Mouse (Mus musculus) spleen, postnatal 4 days (tissue): ENCODE results near the gene Maml1.
A peak's percentile ranks its signal among the peaks of the same experiment; 100 is the strongest.

Experiments used
- DNase-seq, 2 experiments: peaks; one replicate each; pipeline ENCODE4 v3.0.0; 2022; ENCODE audit warnings: low spot score in 2 of 2

Maml1 gene

DNA sequence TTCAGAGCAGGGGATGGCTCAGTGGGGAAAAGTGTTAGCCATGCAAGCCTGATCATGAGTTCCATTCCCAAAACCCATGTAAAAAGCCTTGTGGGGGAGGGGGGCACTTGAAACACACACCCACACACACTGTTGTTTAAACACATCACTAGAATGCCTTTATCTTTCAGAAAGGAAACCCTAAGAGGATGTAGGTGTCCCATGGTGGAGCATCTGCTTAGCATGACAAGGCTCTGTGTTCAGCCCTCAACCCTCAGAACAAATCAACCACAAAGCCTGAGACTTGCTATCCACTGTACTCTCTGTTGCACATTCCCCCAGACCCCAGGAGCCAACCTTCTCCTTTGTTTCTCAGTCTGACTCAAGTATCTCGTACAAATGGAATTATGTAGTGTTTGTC is 12.1 kb downstream of the Maml1 start:
- no peak for DNase-seq

DNA sequence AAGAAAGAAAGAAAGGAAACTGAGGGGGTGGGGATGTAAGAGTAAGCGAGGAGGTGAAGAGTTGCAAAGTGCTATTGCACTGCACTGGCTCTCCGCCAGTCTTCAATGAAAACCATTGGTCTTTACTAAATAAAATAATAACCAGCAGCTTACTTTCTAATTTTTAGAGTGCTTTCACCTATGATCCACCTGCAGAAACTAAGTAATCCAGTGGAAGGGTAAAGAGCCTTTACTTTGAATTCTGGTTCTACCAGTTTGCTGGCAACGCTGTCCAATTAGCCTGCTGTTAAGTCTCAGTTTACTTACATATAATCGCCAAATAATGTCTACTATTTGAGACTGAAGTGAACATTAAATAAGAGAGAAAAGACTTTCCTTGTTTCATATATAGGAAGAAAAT is 13.1 kb downstream of the Maml1 start:
- DNase-seq, result no peak

DNA sequence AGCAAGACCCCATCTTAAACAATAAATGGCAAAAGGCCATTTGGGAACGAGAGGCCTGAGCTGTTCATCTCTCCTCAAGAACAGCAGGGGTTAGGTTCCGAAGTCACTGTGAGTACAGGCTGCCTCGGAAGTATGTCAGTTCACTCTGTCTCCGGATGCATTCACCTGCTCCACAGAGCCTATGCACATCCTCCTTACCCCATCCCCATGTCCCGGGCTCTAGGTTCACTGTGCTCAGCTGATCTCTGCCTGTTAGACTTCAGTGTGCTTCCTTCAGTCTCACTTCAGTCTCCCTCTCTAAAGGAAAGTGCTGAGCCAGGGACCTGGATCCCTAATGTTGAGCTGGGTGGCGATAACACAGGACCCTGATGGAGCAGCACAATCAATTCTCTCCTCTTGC is 14.4 kb downstream of the Maml1 start:
- DNase-seq, result no peak

DNA sequence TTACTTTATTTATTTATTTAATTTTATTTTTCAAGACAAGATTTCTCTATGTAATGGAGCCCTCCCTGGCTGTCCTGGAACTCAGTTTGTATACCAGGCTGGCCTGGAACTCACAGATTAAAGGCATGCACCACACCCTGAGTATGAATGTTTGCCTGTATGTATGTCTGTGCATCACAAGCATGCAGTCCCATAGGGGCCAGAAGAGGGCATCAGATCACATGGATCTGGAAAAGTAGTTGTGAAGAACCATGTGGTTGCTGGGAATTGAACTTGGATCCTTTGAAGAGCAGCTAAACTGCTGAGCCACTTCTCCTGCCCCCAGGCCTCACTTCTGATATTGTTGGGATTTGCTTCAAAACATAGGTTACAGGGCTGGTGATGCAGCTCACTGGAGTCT is 15.1 kb downstream of the Maml1 start:
- no peak for DNase-seq

DNA sequence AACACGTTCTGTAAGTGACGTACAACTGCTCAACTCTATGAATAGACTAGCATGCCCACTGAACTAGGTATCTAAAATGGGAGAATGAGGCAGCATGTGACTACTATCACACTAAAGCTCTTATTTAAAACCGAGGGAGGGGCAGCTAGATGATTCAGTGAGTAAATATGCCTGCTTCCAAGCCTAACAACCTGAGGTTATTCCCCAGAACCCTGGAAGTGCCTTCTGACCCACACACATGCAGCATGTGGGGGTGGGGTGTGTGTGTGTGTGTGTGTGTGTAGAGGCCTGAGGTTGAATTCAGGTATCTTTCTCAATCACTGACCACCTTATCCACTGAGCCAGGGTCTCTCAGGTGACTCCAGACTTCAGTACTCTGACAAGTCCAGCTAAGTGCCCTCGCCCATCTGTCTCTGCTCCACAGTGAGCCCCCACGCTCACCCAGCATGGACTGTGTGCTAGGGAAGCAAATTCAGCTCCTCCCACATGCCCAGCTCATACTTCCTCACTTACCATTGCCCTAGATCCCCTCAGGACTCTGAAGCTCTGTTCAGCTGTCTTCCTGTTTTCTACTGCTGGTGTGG is 16.5 kb downstream of the Maml1 start:
- no peak for DNase-seq

DNA sequence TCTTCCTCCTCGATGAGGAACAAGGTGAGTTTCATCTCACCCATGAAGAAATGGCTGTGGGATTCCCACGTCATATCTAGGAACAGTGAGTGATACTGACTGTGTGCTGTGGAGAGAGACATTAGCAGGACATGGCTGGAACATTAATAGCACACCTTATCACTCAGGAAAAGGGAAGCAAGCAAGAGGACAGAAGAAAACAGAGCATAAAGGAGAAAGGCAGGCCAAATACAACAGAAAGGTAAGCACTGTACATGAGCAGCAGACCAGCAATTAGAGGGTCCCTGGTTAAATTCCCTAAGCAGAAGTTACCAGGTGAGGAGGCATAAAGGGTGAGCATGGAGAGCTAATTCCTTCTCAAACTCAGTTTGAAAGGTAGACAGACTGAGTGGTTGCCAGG is 17.0 kb downstream of the Maml1 start:
- no peak for DNase-seq

DNA sequence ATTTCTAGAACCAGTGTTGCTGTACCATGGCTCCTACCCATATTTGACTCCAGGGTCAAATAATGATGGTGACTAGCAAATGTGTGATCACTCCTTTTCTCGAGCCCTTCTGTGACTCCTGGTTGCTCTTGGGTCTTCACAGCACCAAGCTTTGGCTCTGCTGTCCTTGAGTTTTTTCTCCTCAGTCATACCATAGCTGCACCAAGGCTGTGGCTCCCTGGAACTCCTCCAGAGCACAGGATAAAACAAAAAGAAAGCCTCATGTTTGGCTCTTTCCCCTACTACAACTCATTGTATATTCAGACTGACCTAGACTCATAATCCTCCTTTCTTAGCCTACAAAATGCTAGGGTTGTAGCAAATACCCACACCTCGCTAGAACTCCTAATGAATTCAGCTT is 19.3 kb downstream of the Maml1 start:
- DNase-seq, result no peak

DNA sequence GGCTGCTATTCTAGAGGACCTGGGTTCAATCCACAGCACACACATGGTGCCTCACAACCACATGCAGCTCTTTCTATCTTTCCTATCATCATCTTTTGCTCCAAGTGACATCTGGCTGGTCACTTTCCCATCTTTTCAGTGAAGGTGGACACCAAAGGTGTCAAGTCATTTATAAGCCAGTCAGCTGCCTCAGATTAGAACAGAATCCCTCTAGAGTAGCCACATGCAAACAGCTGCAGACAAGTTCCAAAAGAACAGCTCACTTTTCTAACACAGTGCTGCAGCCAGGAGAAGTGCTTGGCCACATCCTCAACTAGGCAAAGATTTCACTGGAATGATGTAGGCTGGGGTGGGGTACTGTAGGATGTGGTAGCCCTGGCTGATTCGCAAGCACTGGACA is 22.2 kb downstream of the Maml1 start:
- DNase-seq, result no peak

DNA sequence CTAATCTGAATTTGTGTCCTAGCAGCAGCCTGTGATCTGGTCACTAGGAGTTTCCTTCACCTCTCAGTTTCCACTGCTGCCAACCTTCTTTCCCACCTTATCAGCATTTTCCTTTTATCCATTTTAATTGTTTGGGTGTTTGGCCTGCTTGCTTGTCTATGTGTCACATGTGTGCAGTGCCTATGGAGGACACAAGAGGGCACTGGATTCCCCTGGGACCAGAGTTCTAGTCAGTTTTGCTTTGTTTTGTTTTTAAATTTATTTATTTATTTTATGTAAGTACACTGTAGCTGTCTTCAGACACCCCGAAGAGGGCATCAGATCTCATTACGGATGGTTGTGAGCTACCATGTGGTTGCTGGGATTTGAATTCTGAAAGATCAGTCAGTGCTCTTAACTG is 22.9 kb downstream of the Maml1 start:
- peak in 1 of 2 experiments; percentile 31 for DNase-seq

DNA sequence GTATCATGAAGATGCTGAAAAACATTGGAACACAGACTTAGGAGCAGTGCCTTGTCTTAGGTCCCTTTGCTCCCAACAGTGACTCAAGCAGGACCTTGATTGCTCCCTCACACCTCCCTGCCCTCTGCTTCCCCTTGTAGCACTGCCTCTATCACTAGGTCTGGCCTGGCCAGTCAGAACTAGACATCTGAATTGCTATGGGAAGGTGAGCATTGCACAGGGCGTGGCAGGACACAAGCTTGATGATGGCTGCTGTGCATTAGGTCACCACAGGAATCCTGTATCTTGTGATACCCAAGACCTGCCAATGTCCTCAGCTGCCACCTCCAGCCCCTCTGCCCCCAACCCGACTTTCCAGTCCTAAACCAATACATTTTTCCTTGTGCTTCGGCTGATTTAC is 25.1 kb downstream of the Maml1 start:
- no peak for DNase-seq

DNA sequence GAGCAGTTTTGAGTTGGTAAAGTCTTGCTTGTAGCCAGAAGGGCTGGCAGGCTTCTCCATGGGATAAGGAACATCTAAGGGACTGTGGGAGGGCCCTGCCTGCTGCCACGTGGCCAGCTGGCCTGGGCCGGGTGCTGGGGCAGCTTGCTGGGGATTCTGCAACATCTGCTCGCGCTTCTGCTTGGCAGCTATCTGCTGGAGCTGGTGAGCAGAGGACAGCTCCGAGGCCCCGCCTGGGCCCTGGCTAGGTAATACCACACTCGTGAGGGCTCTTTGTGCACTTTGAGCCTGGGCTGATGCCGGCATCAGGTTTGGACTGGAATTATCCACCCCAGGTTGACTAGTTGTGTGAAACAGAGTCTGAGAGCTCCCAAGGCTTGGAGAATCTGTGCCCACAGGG is 26.2 kb downstream of the Maml1 start:
- DNase-seq, result no peak

DNA sequence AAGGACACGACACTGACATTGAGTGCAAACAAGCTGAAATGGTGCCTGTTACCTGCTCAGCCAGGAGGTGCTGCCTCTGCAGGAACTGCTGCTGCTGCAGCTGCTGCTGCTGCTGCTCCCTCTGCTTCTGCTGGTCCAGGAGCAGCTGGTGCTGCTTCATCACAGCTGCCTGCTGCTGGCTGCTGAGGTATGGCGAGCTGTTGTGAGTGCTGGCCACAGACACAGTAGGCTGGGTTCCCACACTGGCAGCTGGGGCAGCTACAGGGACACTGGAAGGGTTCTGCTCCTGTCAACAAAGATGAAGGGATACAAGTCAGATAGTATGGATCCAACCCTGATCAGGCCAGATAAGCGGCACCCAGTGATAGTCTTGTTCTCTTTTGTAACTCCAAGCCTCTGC is 28.9 kb downstream of the Maml1 start:
- no peak for DNase-seq

DNA sequence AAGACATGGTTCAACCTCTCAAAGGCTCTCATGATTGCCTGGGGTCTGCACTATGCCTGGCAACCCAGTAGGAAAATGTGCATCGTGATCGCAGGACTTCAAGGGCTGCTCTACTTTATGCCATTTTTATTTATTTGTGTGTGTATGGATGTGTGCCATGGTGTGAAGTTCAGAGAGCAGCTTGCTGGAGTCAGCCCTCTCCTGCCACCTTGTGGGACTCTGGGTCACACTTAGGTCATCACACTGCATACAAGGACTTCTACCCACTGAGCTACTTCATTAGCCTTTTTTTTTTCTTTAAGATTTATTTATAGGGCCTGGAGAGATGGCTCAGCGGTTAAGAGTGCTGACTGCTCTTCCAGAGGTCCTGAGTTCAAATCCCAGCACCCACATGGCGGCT is 30.1 kb downstream of the Maml1 start:
- no peak for DNase-seq

DNA sequence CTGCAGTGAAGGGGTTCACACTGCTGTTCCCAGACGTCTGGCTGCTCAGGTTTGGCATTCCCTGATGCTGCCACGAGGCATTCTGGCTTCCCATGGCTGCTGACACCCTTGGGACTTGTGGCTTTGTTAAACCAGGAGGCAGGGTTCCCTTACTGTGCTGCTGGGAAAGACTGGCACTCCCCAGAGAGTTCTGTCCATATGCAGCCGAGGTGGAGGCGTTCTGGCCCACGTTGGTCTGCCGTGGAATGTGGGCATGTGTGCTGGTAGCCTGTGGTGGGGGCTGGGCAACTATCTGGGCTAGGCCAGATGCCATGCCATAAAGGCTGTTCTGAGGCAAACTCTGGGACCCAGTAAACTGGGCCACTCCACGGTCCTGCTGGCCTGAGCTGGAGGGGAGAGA is 33.8 kb downstream of the Maml1 start:
- DNase-seq, result no peak

DNA sequence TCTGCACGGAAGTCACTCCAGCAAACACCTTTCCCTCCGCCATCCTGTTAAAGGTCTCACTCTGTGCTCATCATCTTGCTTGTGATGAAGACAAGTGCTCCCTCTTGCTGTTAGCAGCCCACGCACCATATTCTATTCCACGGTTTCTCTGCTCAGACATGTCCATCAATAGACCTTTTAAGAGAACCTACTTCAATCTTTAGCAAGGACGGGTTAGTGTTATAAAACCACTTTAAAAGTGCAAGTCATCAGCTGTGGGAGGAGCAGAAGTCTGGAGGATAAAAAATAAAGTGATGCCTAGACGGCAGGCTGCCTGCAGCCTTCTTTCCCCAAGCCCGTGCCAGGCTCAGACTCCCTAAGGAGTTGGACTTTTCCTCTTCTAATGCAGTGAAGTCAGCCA is 35.5 kb downstream of the Maml1 start:
- DNase-seq, result no peak

DNA sequence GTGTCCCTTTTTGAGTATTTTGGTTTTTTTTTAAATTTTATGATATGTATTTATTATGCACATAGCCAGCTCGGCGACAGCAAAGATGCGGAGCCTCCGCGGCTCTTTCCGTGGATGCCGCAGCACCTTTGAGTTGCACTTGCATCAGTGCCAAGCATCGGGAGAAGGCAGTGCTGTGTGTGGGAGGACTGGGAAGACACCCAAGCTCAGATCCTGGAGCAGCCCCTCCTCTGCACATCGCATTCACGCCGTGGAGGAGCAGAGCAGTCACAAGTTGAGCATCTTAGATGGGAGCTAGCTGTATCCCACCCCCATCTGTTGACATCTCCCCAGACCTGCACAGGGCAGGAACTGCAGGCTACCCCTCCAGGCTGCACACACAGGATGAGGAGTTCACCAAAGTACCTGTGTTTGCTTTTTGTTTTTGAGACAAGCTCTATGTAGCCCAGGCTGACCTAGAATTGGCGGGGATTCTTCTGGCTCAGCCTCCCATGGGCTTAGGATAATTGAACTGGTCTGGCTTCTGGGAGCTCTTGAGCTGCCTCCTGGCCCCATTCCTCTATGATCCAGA is 38.0 kb downstream of the Maml1 start:
- no peak for DNase-seq

DNA sequence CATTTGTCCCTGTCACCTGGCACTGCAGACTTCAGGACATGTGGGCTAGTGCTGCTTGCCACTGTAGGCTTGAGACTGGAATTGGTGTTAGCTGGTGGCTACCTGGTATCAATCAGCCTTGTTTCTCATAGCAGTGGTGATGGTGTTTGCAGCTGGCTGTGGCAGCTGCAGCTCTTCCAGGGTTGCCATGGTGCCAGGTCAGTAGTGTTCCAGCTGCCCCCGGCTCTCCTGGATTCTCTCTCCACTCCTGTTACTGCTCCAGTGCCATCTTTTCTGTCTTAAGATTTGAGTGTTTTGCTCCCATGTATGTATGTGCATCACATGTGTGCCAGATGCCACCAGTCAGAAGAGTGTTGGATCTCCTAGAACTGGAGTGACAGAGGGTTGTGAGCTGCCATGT is 38.7 kb downstream of the Maml1 start:
- no peak for DNase-seq

DNA sequence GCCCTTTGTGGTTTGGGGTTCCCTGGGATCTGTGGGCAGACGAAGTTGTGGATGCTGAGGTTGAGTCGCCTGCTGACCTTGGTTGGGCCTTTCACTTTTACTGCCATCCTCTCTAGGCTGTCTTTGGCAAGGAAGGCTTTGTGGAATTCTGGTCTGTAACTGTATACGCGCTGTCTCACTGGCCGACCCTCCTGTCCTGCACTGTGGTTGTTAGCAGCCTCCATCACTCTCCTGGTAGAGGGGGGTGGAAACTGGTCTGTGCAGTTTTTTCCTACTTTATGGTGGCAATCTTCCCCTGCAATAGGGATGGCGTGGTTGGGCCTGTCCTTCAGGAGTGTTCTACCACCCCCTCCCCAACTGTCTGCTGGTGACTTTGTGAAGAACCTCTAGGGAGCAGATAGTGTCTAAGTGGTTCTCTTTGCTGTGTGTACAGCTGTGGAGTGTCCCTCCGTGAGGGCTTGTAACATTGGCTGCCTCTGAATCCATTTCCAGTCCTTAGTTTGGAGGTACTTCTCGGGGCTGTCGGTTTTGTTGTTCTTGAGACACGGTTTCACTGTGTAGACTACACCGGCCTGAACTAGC is 39.3 kb downstream of the Maml1 start:
- DNase-seq, result no peak

DNA sequence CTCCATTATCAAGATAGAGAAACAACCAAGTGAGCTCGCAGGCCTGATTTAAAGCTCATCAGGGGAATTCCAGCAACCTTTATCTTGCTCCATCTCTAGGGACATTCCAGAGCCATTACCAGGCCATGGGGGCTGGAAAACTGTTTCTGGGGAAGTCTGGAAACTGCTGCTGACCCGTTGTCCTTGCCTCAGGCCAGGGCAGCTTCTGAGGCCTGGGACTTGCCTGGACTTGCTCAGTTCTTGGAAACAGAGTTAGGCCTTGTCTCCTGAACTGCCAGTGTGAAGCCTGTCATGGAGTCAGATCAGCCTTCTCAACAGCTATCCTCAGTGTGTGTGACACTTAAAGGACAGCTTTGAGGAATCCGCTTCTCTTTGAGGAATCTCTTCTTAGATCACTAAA is 39.9 kb downstream of the Maml1 start:
- DNase-seq, result no peak

DNA sequence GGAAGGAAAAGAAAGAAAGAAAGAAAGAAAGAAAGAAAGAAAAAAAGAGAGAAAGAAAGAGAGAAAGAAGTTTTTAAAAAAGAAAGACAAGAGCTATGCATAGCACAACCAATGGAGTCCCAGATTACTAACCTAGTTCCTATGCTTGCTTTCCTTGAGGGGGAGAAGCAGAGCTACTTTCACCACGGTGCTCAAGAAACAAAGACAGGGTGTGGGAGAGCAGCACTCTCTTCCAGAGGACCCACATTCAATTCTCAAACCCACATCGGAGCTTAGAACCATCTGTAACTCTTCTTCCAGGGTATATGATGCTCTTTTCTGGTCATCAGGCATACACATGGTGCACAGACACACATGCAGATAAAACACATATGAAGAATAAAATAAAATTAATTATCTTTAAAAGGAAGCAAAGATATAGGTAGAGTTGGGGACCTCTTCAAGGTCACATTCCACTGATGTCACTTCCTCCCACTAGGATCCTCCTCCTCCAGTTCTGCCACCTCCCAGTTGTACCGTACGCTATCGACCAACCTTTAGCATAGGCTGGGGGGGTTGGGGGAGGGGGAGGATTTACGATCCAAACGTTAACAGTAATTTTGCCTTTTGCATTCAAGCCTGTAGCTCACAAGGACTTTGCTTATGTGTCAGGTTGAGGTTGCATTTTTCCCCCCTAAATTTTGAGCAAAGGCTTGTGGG is 43.5 kb downstream of the Maml1 start:
- no peak for DNase-seq

DNA sequence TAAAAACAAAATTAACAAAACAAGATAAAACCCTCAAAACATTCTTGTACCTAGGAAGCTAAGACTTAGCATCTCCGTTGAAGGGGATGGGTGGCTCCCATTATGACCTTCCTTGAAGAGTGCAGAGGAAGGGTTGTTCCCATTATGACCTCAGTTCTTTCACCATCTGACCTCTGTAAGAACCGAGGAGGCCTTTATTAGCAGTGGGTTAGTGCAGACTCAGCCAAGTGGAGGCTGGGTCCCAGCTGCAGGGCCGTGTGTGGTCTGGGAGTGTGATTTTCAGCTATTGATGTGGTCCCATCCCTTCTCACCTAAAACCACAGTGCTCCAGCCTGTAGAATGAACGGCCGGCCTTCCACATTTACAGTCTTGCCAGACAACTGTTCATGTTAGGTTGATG is 46.8 kb downstream of the Maml1 start:
- DNase-seq, result no peak

DNA sequence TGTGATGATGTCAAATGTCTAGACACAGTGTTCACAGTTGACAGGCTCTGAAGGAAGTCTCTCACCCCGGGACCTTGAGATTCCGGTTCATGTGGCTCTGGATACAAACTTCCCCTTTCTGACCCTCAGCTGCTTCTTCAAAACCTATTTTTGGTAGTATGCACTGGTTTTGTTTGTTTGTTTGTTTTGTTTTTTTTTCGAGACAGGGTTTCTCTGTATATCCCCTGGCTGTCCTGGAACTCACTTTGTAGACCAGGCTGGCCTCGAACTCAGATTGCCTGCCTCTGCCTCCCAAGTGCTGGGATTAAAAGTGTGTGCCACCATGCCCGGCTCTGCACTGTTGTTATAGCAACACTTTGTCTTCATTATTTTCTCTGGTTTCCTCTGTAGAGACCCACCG is 48.2 kb downstream of the Maml1 start:
- peak in 1 of 2 experiments; percentile 52 for DNase-seq

DNA sequence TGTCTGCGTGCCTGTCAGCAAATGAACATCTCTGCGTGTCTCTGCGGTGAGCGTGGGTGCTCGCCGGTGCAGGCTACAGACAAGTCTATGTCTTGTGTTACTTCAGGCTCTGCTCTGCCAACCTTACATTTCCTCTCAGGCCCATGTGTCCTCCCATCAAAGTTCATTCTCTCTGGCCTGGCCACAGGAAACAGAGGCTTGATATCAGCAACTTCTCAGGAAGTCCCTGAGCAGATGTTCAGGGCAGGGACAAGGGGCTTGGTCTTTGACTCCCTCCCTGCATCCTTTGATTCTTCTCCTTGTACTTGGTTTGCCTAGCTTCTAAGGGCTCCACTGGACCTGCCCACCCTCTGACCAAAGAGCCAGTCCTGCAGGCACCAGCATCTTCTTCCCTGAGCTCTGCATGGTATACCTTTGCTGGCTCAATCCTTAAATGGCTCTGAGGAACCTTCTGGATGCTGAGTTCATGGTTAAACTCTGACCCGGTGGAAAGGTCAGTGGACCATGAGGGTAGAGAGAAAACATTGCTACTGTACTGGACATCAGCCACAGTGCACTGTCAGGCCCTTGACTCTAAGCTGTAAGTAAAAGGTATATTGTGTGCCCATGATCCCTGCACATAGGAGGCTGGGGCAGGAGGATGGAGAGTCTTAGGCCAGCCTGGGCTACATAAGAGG is 51.7 kb downstream of the Maml1 start:
- peak in 1 of 2 experiments; percentile 57 for DNase-seq
